Mouse (Mus musculus): ENCODE measurements around the gene Top3b.

DNA sequence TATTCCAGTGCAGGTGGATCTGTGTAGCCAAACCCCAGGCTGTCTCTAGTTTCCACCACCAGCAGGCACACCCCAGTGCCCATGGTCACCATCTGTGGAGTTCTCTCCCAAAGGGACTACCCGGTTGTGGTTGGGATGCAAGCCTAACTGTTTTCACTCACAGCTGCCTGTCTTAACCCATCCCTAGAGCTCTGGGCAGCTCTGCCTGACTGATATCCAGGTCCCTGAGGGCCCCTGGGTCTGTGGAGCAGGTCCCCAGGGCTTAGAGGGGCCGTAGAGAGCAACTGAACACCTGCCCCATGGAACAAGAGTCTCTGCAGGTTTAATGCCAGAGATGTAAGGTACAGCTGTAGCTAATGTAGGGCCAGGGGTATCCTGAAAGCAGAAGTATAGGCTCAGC, 6.6 kb upstream of the Top3b start, which contains the start of gene Igll1:
- TF ChIP-seq CTCF (IDR thresholded peaks at IDR 0.05; ENCODE audit: low read depth) (no peak), EP300 (optimal IDR thresholded peaks at IDR 0.05) (no peak)

Data from stomach, postnatal 0 days (tissue).